Mouse (Mus musculus): ENCODE results near the gene Col13a1. TPM values are rescaled to one million over a fixed set of nuclear protein-coding genes. Genes with fewer than 3 reads are reported as not detected.

The Col13a1 gene
- polyA plus RNA-seq, 1 experiment from 2014 or later: 7.3 TPM

DNA sequence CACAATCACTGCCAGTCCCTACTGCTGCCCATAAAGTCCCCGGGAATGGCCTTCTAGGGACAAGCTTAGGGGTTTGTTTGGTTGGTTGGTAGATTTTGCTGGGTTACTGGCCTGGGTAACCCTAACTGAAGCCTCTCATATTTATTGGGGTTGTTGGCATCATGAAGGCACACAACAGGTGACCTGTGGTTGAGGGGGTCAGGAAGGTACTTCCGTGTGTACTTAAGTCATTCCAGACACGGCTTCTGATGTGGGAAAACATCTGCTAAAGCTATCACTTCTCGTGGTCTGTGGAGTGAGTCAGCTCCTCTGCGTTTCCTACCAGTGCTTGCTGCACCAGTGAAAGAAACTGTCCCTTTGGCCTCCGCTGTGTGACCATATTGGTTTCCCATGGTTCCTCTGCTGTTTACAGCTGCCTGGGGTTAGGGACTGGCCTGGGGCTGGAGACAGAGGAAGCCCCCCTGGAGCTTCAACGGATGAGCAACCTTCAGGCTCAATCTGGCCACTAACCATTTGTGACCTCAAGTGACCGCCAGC is 123.7 kb downstream of the Col13a1 start:
- Histone ChIP-seq H3K4me1 (replicated peaks; ENCODE audit: insufficient read depth, low read length) (no peaks in the 10 kb centered on the region), H3K9ac (ENCODE audit: low read depth, low read length) (no peak overlapping the region), H3K9me3 (replicated peaks; ENCODE audit: low read length) (no peaks in the 10 kb centered on the region), H3K36me3 (ENCODE audit: insufficient read depth, low read length) (no peaks in the 10 kb centered on the region), H3K27ac (no peak overlapping the region), H3K27me3 (ENCODE audit: insufficient read depth, low read length) (no peaks in the 10 kb centered on the region), H3K4me2 (ENCODE audit: low read length) (no peak overlapping the region), H3K4me3 (replicated peaks; ENCODE audit: low read depth, low read length) (no peak overlapping the region)
- no peak for ATAC-seq (replicated peaks; ENCODE audit: low FRiP score, low read depth)
- TF ChIP-seq CTCF (IDR thresholded peaks at IDR 0.05; ENCODE audit: low read depth): no peak
- DNase-seq (ENCODE audit: low spot score): no peak
- 53% methylated on average over 8 of the region's 8 CpGs for WGBS

DNA sequence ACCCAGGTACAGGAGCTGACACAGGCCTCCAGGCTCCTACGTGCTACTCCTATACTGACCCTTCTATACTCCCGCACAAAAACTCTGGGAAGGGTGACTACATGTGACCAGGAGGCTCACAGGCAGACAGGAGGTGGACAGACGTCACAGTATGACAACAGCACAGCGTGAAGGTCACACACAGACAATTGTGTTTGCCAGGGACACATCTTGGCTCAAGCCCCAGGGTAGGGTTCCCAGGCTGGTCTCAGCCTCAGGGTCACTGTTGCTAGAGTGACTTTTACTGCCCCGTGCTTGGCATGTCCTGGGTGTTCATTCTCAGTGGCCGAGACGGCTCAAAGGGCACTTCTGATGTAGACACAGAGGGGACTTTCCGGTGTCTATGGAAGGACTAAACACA is 126.1 kb downstream of the Col13a1 start:
- Histone ChIP-seq H3K9ac (ENCODE audit: low read depth, low read length) (no peak overlapping the region), H3K4me3 (replicated peaks; ENCODE audit: low read depth, low read length) (no peak overlapping the region), H3K27me3 (ENCODE audit: insufficient read depth, low read length) (no peaks in the 10 kb centered on the region), H3K9me3 (replicated peaks; ENCODE audit: low read length) (no peaks in the 10 kb centered on the region), H3K4me2 (ENCODE audit: low read length) (no peak overlapping the region), H3K27ac (no peak overlapping the region), H3K4me1 (replicated peaks; ENCODE audit: insufficient read depth, low read length) (no peaks in the 10 kb centered on the region), H3K36me3 (ENCODE audit: insufficient read depth, low read length) (no peaks in the 10 kb centered on the region)
- 89% methylated on average over 8 of the region's 8 CpGs for WGBS
- DNase-seq (ENCODE audit: low spot score) (no peak), ATAC-seq (replicated peaks; ENCODE audit: low FRiP score, low read depth) (no peak)
- no peak for TF ChIP-seq CTCF (IDR thresholded peaks at IDR 0.05; ENCODE audit: low read depth)

- WGBS: 73% methylated on average over 6 of the region's 6 CpGs
- H3K4me2 ChIP-seq (ENCODE audit: low read length): no peak overlapping the region
Observed at GRCm38 (mm10) chr10:61848553-61848952, 130.4 kb downstream of the Col13a1 start.

DNA sequence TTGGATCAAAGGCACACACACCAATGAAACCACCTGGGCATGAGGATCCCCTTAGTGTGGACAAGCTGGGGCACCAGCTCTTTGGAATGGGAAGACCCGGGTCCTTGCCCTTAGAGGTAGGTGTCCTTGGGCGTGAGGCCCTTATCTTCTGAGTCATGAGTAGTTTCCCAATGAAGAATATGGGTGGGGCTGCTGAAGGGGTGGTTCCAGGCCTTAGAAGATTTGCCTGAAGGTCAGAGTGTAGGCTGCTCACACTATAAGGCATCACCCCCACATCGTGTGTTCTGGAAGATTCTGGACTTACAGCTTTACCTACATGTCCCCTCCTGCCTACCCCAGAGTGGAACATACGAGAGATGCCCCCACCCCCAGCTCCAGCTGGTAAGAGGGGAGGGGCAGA is 133.4 kb downstream of the Col13a1 start:
- ATAC-seq (replicated peaks; ENCODE audit: low FRiP score, low read depth) (no peak), DNase-seq (ENCODE audit: low spot score) (no peak)
- no peak overlapping the region for H3K4me3 ChIP-seq (replicated peaks; ENCODE audit: low read depth, low read length)
- H3K9me3 ChIP-seq (replicated peaks; ENCODE audit: low read length): no peaks in the 10 kb centered on the region
- no peak overlapping the region for H3K27ac ChIP-seq
- H3K4me2 ChIP-seq (ENCODE audit: low read length): no peak overlapping the region
- no peak overlapping the region for H3K9ac ChIP-seq (ENCODE audit: low read depth, low read length)
- H3K36me3 ChIP-seq (ENCODE audit: insufficient read depth, low read length): no peaks in the 10 kb centered on the region
- no peaks in the 10 kb centered on the region for H3K27me3 ChIP-seq (ENCODE audit: insufficient read depth, low read length)
- H3K4me1 ChIP-seq (replicated peaks; ENCODE audit: insufficient read depth, low read length): no peaks in the 10 kb centered on the region
- WGBS: 79% methylated on average over 4 of the region's 4 CpGs
- no peak for TF ChIP-seq CTCF (IDR thresholded peaks at IDR 0.05; ENCODE audit: low read depth)

More at GRCm38 (mm10) chr10:61848553-61848952, 130.4 kb downstream of the Col13a1 start:
- peak; percentile 83 for DNase-seq (ENCODE audit: low spot score)
- Histone ChIP-seq H3K4me1 (replicated peaks; ENCODE audit: insufficient read depth, low read length) (no peaks in the 10 kb centered on the region), H3K27ac (peak overlapping the region; percentile 50), H3K36me3 (ENCODE audit: insufficient read depth, low read length) (no peaks in the 10 kb centered on the region), H3K9ac (ENCODE audit: low read depth, low read length) (no peak overlapping the region), H3K9me3 (replicated peaks; ENCODE audit: low read length) (no peaks in the 10 kb centered on the region), H3K27me3 (ENCODE audit: insufficient read depth, low read length) (no peaks in the 10 kb centered on the region), H3K4me3 (replicated peaks; ENCODE audit: low read depth, low read length) (no peak overlapping the region)
- TF ChIP-seq CTCF (IDR thresholded peaks at IDR 0.05; ENCODE audit: low read depth): no peak
- no peak for ATAC-seq (replicated peaks; ENCODE audit: low FRiP score, low read depth)

DNA sequence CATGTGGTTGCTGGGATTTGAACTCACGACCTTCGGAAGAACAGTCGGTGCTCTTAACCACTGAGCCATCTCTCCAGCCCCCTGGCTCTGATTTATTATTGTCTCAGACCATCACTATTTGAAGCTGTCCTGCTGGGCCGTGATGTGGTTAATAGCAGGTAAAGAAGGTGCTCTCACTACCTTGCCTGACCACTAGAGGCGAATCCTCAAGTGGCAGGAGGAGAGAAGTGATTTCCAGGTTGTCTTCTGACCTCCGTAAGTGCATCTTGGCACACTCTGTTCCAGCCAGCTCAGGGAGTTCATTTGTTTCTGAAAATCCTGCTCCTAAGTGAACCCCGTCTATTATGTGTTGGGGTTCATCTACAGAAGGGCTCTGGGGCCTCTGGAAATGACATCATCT is 134.4 kb downstream of the Col13a1 start:
- H3K4me2 ChIP-seq (ENCODE audit: low read length): no peak overlapping the region
- no peak overlapping the region for H3K4me3 ChIP-seq (replicated peaks; ENCODE audit: low read depth, low read length)
- no peaks in the 10 kb centered on the region for H3K27me3 ChIP-seq (ENCODE audit: insufficient read depth, low read length)
- H3K9ac ChIP-seq (ENCODE audit: low read depth, low read length): no peak overlapping the region
- DNase-seq (ENCODE audit: low spot score) (no peak), ATAC-seq (replicated peaks; ENCODE audit: low FRiP score, low read depth) (no peak)
- H3K27ac ChIP-seq: no peak overlapping the region
- TF ChIP-seq CTCF (IDR thresholded peaks at IDR 0.05; ENCODE audit: low read depth): peak; percentile 41; the same call in 1 of the 2 replicates
- H3K9me3 ChIP-seq (replicated peaks; ENCODE audit: low read length): no peaks in the 10 kb centered on the region
- WGBS: 74% methylated on average over 7 of the region's 7 CpGs
- H3K4me1 ChIP-seq (replicated peaks; ENCODE audit: insufficient read depth, low read length): no peaks in the 10 kb centered on the region
- H3K36me3 ChIP-seq (ENCODE audit: insufficient read depth, low read length): no peaks in the 10 kb centered on the region

GRCm38 (mm10) chr10:61842261-61842660 is 136.6 kb downstream of the Col13a1 start:
- Histone ChIP-seq H3K36me3 (ENCODE audit: insufficient read depth, low read length) (no peaks in the 10 kb centered on the region), H3K9ac (ENCODE audit: low read depth, low read length) (no peak overlapping the region), H3K27ac (no peak overlapping the region), H3K4me3 (replicated peaks; ENCODE audit: low read depth, low read length) (no peak overlapping the region), H3K9me3 (replicated peaks; ENCODE audit: low read length) (no peaks in the 10 kb centered on the region), H3K4me1 (replicated peaks; ENCODE audit: insufficient read depth, low read length) (no peaks in the 10 kb centered on the region), H3K27me3 (ENCODE audit: insufficient read depth, low read length) (no peaks in the 10 kb centered on the region), H3K4me2 (ENCODE audit: low read length) (no peak overlapping the region)
- DNase-seq (ENCODE audit: low spot score) (no peak), ATAC-seq (replicated peaks; ENCODE audit: low FRiP score, low read depth) (no peak)
- no peak for TF ChIP-seq CTCF (IDR thresholded peaks at IDR 0.05; ENCODE audit: low read depth)
- 83% methylated on average over 12 of the region's 12 CpGs for WGBS

DNA sequence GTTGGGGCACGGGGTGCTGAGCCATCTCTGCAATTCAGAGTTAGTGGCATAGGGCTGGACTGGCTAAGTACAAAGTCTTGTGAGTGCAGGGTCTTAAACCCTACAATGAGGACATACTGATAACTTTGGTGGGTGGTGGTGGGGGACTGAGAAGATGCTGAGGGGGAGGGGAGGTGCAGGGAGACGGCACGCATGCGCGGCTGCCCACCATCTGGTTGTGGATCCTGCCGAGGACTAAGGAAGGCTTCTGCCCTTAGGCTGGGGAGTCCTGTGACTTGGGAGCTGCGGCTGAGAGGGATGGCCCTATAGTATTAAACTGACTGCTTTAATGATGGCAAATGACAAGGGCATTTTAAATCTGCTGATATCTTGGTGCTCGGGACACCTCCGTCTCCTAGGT is 139.6 kb downstream of the Col13a1 start:
- no peaks in the 10 kb centered on the region for H3K4me1 ChIP-seq (replicated peaks; ENCODE audit: insufficient read depth, low read length)
- no peak for DNase-seq (ENCODE audit: low spot score)
- H3K9me3 ChIP-seq (replicated peaks; ENCODE audit: low read length): no peaks in the 10 kb centered on the region
- H3K4me2 ChIP-seq (ENCODE audit: low read length): no peak overlapping the region
- no peak for ATAC-seq (replicated peaks; ENCODE audit: low FRiP score, low read depth)
- WGBS: 74% methylated on average over 9 of the region's 9 CpGs
- no peak overlapping the region for H3K9ac ChIP-seq (ENCODE audit: low read depth, low read length)
- H3K4me3 ChIP-seq (replicated peaks; ENCODE audit: low read depth, low read length): no peak overlapping the region
- no peak for TF ChIP-seq CTCF (IDR thresholded peaks at IDR 0.05; ENCODE audit: low read depth)
- no peaks in the 10 kb centered on the region for H3K36me3 ChIP-seq (ENCODE audit: insufficient read depth, low read length)
- H3K27ac ChIP-seq: no peak overlapping the region
- H3K27me3 ChIP-seq (ENCODE audit: insufficient read depth, low read length): no peaks in the 10 kb centered on the region
